Comparison of ENCODE assay signal across 8 mouse cellular contexts in the genomic region with DNA sequence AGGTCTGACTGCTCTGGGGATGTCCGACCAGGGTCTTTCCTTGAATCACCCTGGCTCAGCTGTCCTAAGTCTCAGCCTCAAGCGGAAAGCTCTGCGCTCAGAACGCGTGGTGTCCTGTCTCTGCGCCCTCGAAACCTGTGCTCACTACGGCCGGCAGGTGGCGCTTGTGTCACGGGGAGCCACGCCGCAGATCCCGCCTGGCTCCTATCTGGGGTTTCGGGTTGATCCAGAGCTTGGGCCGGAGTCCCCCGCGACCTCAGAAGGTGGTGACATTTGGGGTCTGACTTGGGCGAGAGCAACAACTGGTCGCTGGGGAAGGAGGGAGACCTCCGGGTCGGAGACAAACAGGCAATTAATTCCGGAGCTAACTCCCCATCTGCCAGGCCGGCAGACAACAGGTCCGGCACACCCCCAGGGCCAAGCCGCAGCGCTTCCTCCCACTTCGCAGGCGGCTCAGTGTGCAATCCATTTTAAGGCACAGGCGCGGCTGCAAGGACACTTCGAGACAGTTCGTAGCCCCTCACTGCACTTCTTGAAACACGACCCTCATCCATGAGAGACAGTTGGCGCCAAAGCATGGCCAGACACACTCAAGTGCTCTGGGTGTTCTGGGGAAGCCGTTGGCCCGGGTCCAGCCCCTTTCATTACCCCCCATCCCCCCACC. TPM values are rescaled to one million over a fixed set of nuclear protein-coding genes. Genes with fewer than 3 reads are reported as not detected.
A peak's percentile ranks its signal among the peaks of the same experiment; 100 is the strongest.
DNase-seq lines count a peak whose midpoint lies in the region; ATAC-seq and TF ChIP-seq lines count a peak whose summit lies in the region.

No protein-coding gene starts in this region.

- peak; percentile 25 for ATAC-seq in embryonic facial prominence, embryonic 12.5 days (ENCODE audit: insufficient number of reproducible peaks, insufficient read depth, low FRiP score, low TSS enrichment)
- ATAC-seq in limb, embryonic 12.5 days (ENCODE audit: insufficient number of reproducible peaks, insufficient read depth, low FRiP score, low TSS enrichment, low read depth) = peak; percentile 24; the same call in 1 of the 2 replicates
- peak; percentile 55; the same call in 1 of the 2 replicates for ATAC-seq in midbrain, embryonic 14.5 days (ENCODE audit: low FRiP score, low TSS enrichment)

- DNase-seq in A20 (ENCODE audit: low read depth, low spot score) = peak; percentile 46
- DNase-seq in adrenal gland, postnatal 4 days (ENCODE audit: low spot score in 2 of 2) = peak; percentile 65 to 80
- peak; percentile 79 to 85 for DNase-seq in heart, adult 9 months (ENCODE audit: low spot score in 2 of 2)
- DNase-seq in kidney, adult 8-10 months = peak; percentile 66 to 81
- peak; percentile 95 for DNase-seq in midbrain, embryonic 14.5 days
- DNase-seq in spleen, adult 2 months (ENCODE audit: low read depth in 1 of 2, low spot score in 2 of 2) = peak; percentile 26 to 60

- TF ChIP-seq POLR2A in spleen, adult 2 months (IDR thresholded peaks at IDR 0.05; ENCODE audit: low read depth, low read length) = no peak

- H3K36me3 ChIP-seq in embryonic facial prominence, embryonic 12.5 days = no peaks in the 10 kb centered on the region
- H3K36me3 ChIP-seq in limb, embryonic 12.5 days = no peaks in the 10 kb centered on the region
- H3K36me3 ChIP-seq in midbrain, embryonic 14.5 days (ENCODE audit: control insufficient read depth, insufficient read depth, low read length) = no peaks in the 10 kb centered on the region
- H3K36me3 ChIP-seq in spleen, adult 2 months (ENCODE audit: control insufficient read depth, insufficient read depth, low read length) = no peaks in the 10 kb centered on the region

- no peaks in the 10 kb centered on the region for H3K9me3 ChIP-seq in embryonic facial prominence, embryonic 12.5 days
- H3K9me3 ChIP-seq in limb, embryonic 12.5 days = no peaks in the 10 kb centered on the region
- no peaks in the 10 kb centered on the region for H3K9me3 ChIP-seq in midbrain, embryonic 14.5 days (ENCODE audit: control insufficient read depth, low read length)

- WGBS in embryonic facial prominence, embryonic 12.5 days = under 1% methylated on average over 37 of the region's 37 CpGs
- WGBS in limb, embryonic 12.5 days = under 1% methylated on average over 37 of the region's 37 CpGs
- WGBS in midbrain, embryonic 14.5 days = under 1% methylated on average over 37 of the region's 37 CpGs
- 1% methylated on average over 37 of the region's 37 CpGs for WGBS in spleen, adult 2 months

- H3K4me3 ChIP-seq in embryonic facial prominence, embryonic 12.5 days = peak overlapping the region; percentile 50
- peak overlapping the region; percentile 58 for H3K4me3 ChIP-seq in limb, embryonic 12.5 days (replicated peaks)
- peak overlapping the region; percentile 57 for H3K4me3 ChIP-seq in midbrain, embryonic 14.5 days (replicated peaks; ENCODE audit: low read depth, low read length)
- peak overlapping the region; percentile 48; the same call in 1 of the 2 replicates for H3K4me3 ChIP-seq in spleen, adult 2 months (ENCODE audit: extremely low read depth, insufficient read depth, insufficient read length)

- TF ChIP-seq CTCF in spleen, adult 2 months (IDR thresholded peaks at IDR 0.05; ENCODE audit: extremely low read depth, insufficient read depth, insufficient read length, insufficient replicate concordance) = peak; percentile 91

- H3K9ac ChIP-seq in embryonic facial prominence, embryonic 12.5 days = no peak overlapping the region
- H3K9ac ChIP-seq in limb, embryonic 12.5 days (replicated peaks) = peak overlapping the region; percentile 76; the same call in 1 of the 2 replicates
- peak overlapping the region; percentile 73 for H3K9ac ChIP-seq in midbrain, embryonic 14.5 days (replicated peaks; ENCODE audit: low read length)

- peak overlapping the region; percentile 48; the same call in 1 of the 2 replicates for H3K27ac ChIP-seq in embryonic facial prominence, embryonic 12.5 days
- peak overlapping the region; percentile 46; the same call in 1 of the 2 replicates for H3K27ac ChIP-seq in limb, embryonic 12.5 days
- H3K27ac ChIP-seq in midbrain, embryonic 14.5 days (replicated peaks; ENCODE audit: low read depth, low read length) = peak overlapping the region; percentile 72
- no peak overlapping the region for H3K27ac ChIP-seq in spleen, adult 2 months (ENCODE audit: insufficient read depth, low read length)

- H3K4me2 ChIP-seq in embryonic facial prominence, embryonic 12.5 days (replicated peaks) = peak overlapping the region; percentile 92
- peak overlapping the region; percentile 88 for H3K4me2 ChIP-seq in limb, embryonic 12.5 days
- H3K4me2 ChIP-seq in midbrain, embryonic 14.5 days (ENCODE audit: low read length) = peak overlapping the region; percentile 85

- H3K4me1 ChIP-seq in embryonic facial prominence, embryonic 12.5 days = peaks cover 43% of the 10 kb centered on the region
- H3K4me1 ChIP-seq in limb, embryonic 12.5 days (replicated peaks) = peaks cover 57% of the 10 kb centered on the region
- peaks cover 46% of the 10 kb centered on the region for H3K4me1 ChIP-seq in midbrain, embryonic 14.5 days (ENCODE audit: control insufficient read depth, insufficient read depth, low read length)
- peaks cover 4% of the 10 kb centered on the region; the same call in 1 of the 2 replicates for H3K4me1 ChIP-seq in spleen, adult 2 months (ENCODE audit: control insufficient read depth, insufficient read depth, insufficient read length)

- H3K27me3 ChIP-seq in embryonic facial prominence, embryonic 12.5 days = peaks cover 47% of the 10 kb centered on the region
- peaks cover 53% of the 10 kb centered on the region for H3K27me3 ChIP-seq in limb, embryonic 12.5 days
- peaks cover 39% of the 10 kb centered on the region for H3K27me3 ChIP-seq in midbrain, embryonic 14.5 days (ENCODE audit: control insufficient read depth, insufficient read depth, low read length)
- peaks cover 28% of the 10 kb centered on the region for H3K27me3 ChIP-seq in spleen, adult 2 months (ENCODE audit: control insufficient read depth, insufficient read depth, low read length)

RNA-seq across cellular contexts. Expression of gene Kif26a, which starts 0.7 kb away (rescaled TPM):
- 10 to 100 TPM; 38.1 to 39.2 TPM for total RNA-seq in adrenal gland, postnatal 4 days (2021)
- 5.0 and 5.6 TPM in 2 replicates for polyA plus RNA-seq in embryonic facial prominence, embryonic 12.5 days (2016; fragmentation: Nextera tagmentation; extraction: Ambion mirVana)
- polyA plus RNA-seq in limb, embryonic 12.5 days (2016; fragmentation: Nextera tagmentation; extraction: Ambion mirVana) = 6.6 and 6.7 TPM in 2 replicates
- 6.2 and 7.2 TPM in 2 replicates for polyA plus RNA-seq in midbrain, embryonic 14.5 days (2014; fragmentation: Nextera tagmentation; extraction: Ambion mirVana)
- polyA plus RNA-seq in spleen, adult 2 months (2012; rRNA removed) = 1.8 and 2.1 TPM in 2 replicates

RNA-seq across cellular contexts. Expression of gene Aspg, which starts 38.9 kb away (rescaled TPM):
- total RNA-seq in adrenal gland, postnatal 4 days (2021) = 1 to 10 TPM; 1.6 to 3.5 TPM
- 1.3 and 1.5 TPM in 2 replicates for polyA plus RNA-seq in embryonic facial prominence, embryonic 12.5 days (2016; fragmentation: Nextera tagmentation; extraction: Ambion mirVana)
- polyA plus RNA-seq in limb, embryonic 12.5 days (2016; fragmentation: Nextera tagmentation; extraction: Ambion mirVana) = 3.1 and 3.4 TPM in 2 replicates
- not detected in 2 replicates for polyA plus RNA-seq in midbrain, embryonic 14.5 days (2014; fragmentation: Nextera tagmentation; extraction: Ambion mirVana)
- 0.08 and 0.54 TPM in 2 replicates for polyA plus RNA-seq in spleen, adult 2 months (2012; rRNA removed)

Comparison
In these comparisons a context has a peak if more than half of its experiments do, and no peak if none do; other contexts are left out.
1. DNase-seq: peak in every context shown above with its lines; median percentile 95 in midbrain, embryonic 14.5 days; 82 in heart, adult 9 months; 74 in kidney, adult 8-10 months; 72 in adrenal gland, postnatal 4 days; 46 in A20; 43 in spleen, adult 2 months.